Mouse (Mus musculus) central nervous system, embryonic 11.5 days (tissue): ENCODE data around the gene Eipr1. TPM values are rescaled to one million over a fixed set of nuclear protein-coding genes. Genes with fewer than 3 reads are reported as not detected.

Experiments
- polyA plus RNA-seq: library from polyadenylated mRNA; depleted of rRNA; stranded (reverse); fragments of >200 nt; gene quantifications from 2 replicates; pipeline ENCODE4 v1.2.3, GENCODE M21; 2012; rRNA removed

Gene Eipr1
- polyA plus RNA-seq: 22.7 and 26.3 TPM in 2 replicates

GRCm38 (mm10) chr12:28751508-28752263 lies at the start of gene Eipr1:
Gene Eipr1 (plus strand): TSS chr12:28751803.

GRCm38 (mm10) chr12:28750021-28750633 lies 1.5 kb upstream of the Eipr1 start, which contains the start of gene Trappc12:
Gene Trappc12 (minus strand): TSS chr12:28750472.

Other genes starting within 250 kb of the Eipr1 start
- 0.04 TPM in 1 of 2 replicates, not detected in the other for gene Dcdc2c, start 199.4 kb upstream of the Eipr1 start, polyA plus RNA-seq
- not detected in 2 replicates for gene Allc, start 169.3 kb upstream of the Eipr1 start, polyA plus RNA-seq
- 1.2 and 2.3 TPM in 2 replicates for gene Colec11, start 128.4 kb upstream of the Eipr1 start, polyA plus RNA-seq
- gene Rps7, start 115.8 kb upstream of the Eipr1 start, polyA plus RNA-seq: 1,190 and 1,305 TPM in 2 replicates
- gene Rnaseh1, start 102.2 kb upstream of the Eipr1 start, polyA plus RNA-seq: 28.5 and 28.6 TPM in 2 replicates
- gene Adi1, start 76.6 kb upstream of the Eipr1 start, polyA plus RNA-seq: 23.3 and 27.4 TPM in 2 replicates
- gene Trappc12, start 1.3 kb upstream of the Eipr1 start, polyA plus RNA-seq: 20.9 and 29.7 TPM in 2 replicates